Mouse (Mus musculus) heart, adult 8-10 months (tissue): ENCODE measurements around the gene Runx2. TPM values are rescaled to one million over a fixed set of nuclear protein-coding genes. Genes with fewer than 3 reads are reported as not detected.

Experiments used
- DNase-seq: peaks from one replicate; pipeline ENCODE4 v3.0.0; 2022; ENCODE audit warnings: low spot score
- total RNA-seq, 4 experiments: library from RNA; stranded (reverse); gene quantifications; 2 replicates each; pipeline ENCODE4 v1.2.4; 2022

The Runx2 gene
- total RNA-seq, 4 experiments from 2014 or later: 0.12 to 1.2 (median 0.51) TPM

DNA sequence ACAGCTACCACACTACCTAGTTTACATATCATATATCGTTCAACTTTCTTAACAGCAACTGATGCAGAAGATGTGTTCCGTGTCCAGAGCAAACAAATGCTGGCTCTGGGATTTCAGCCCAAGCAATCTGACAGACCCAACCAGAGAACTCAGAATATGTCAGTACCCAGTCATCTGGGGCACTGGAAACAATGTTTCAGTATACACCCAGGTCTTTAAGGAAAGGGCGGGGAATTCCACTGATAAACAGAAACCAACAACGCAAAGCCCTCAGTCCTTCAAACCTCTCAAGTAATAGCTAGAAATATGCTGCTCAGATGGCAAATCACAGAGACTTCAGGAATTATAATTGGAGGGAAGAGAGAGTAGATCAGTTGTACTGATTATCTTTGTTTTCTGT is 100.5 kb downstream of the Runx2 start:
- DNase-seq: no peak

DNA sequence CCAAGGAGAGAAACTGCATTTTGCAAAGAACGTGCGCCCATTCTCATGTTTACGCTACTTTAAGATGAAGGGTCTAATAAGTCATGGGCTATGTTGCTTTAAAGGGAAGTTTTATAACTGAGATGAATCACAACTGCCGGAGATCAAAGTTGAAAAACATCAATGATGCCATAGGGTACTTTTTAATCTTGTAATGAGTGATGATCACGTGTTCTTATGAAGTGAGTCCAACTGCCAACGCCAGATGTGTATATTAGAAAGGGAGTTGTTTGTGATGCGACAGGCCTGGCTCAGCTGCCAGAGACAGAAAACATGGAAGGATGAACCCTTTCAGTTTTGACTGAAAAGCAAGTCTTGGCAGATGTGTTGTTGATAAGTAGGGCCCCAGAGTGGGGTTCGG is 101.2 kb downstream of the Runx2 start:
- DNase-seq: no peak

- DNase-seq: peak; percentile 80
Observed at GRCm38 (mm10) chr17:44709516-44710252, 104.9 kb downstream of the Runx2 start.

DNA sequence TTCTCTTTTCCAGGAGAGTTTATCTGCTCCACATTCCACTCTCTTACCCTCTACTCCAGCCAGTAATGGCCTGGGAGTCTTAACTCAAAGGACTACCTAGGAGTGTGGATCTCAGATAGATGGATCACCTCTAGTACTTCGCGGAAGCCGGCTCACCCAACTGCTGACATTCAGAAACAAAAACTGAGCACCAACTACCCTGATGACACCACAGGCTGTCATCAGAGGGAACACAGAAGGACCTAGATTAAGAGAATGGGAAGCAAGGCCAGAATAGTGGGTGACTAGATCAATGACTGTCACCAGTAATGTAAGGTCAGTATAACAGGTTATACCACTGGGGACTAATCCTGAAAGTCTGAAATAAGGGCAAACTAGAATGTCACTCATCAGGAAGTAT is 106.6 kb downstream of the Runx2 start:
- DNase-seq: no peak

DNA sequence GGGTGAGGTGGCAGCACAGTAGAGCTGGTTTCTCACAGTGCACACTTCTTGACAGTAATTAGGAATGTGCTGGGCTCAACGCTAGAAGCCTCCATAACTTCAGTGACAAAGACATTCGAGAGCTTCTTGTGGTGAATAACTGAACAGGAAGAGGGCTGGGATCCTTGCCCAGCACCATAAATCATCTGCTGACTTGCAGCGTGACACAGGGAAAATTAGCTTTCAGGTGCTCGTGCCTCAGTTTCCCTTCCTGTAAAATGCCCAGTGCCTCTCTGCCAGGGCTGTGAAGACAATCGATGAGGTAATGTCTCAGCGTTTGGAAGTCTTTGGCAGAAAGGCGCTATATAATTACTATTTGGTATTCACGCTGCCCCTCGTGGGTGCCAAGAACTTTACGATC is 108.1 kb downstream of the Runx2 start:
- DNase-seq: no peak

DNA sequence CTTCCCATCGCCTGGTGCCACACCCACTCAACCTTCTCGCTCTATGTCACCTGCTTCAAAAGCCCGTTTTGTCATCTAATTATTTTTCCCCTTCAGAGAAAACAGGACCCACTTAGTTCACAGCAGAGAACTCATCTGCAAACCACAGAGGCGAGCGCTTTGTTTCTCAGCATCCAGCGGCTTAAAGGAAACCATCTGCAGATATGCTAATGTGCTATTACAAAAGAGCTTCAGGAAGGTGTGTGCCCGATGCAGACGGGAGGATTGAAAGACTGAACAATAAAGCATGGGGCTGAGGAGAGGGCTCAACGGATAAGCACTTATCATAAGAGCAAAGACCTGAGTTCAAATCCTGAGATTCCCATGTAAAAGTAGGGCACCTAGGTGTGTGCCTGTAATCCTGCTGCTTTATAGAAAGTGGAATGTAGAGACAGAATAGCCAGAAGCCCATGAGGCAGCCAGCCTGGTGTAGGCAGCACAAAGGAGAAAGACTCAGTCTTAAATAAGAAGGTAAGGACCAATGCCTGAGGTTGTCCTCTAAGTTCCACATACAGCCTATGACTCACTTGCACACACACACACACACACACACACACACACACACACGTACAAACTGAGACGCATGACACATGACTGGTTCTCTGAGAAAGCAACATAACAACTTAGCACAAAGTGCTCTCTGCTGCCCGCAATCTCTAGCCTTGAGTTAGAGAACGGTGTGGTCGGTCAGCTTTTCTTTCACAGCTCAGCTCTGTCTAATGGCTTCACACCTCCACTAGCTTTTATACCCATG is 111.9 kb downstream of the Runx2 start:
- no peak for DNase-seq

DNA sequence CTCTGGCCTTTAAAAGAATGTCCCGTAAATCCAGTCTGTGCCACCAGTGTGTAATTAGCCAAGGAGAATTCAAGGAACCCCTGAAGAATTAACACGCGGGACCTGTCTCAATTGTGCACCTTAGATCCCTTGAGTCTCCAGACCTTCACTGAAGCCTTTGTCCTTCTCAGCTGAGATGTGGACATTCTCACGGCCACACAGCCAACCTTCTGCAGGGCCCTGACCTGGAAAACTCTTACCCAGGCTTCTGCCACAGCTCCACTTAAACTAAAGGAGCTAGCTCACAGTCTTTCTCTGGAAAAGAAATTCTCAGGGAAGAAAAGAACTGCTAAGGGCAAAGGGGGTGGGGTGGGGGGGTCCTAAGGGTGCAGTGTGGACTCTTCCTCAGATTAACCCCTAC is 113.1 kb downstream of the Runx2 start:
- no peak for DNase-seq

- DNase-seq: no peak
Observed at GRCm38 (mm10) chr17:44700326-44700725, 114.3 kb downstream of the Runx2 start.

DNA sequence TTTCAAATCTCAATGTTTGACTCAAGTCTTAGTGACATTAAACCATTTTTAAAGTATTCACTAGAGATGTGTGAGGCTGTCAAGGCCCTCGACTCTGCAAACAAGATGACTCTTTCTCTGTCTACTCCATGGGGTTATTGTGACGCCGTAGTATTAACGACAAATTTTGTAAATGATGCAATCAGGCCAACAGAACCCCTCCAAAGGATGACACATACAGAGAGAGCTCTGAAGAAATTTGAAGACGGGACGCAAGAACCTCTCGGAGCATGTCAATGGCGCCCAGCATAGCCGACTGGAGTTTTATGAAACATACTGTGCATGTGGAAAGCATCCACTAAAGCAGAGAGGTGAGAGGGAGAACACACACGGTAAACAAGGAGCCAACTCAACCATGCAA is 117.5 kb downstream of the Runx2 start:
- DNase-seq: no peak

DNA sequence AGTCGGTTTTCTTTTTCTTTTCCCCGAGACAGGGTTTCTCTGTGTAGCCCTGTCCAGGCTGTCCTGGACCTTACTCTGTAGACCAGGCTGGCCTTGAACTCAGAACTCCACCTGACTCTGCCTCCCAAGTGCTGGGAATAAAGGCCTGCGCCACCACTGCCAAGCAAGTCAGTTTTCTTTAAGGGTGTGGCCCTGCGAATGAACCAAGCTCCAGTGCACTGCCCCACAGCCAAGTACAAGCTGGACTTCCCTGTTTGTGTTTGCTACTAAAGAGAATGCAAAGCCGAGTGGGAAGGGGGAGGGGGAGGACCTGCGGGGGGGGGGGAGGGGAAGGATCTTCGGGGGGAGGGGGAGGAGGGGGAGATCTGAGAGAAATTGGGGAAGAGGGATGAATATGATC is 121.0 kb downstream of the Runx2 start:
- no peak for DNase-seq

DNA sequence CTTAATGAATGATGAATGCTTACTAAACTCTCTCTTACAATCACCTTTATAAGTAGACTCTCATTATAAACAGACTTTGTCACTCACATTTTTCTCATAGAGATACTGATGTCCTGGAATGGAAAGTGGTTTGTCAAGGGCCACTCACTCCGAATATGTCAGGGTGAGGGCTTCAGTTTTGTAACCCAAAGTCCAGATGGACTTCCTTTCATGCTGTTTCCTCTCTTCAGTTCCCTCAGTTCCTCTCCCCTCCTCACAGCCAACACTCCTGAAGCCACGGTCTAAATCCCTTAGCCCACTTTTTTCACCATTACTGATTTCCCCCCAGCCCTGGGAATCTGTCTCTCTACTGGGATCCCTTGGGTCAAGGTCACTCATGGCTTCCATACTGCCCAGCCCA is 123.1 kb downstream of the Runx2 start:
- no peak for DNase-seq

- no peak for DNase-seq
Observed at GRCm38 (mm10) chr17:44690410-44691035, 124.1 kb downstream of the Runx2 start.

DNA sequence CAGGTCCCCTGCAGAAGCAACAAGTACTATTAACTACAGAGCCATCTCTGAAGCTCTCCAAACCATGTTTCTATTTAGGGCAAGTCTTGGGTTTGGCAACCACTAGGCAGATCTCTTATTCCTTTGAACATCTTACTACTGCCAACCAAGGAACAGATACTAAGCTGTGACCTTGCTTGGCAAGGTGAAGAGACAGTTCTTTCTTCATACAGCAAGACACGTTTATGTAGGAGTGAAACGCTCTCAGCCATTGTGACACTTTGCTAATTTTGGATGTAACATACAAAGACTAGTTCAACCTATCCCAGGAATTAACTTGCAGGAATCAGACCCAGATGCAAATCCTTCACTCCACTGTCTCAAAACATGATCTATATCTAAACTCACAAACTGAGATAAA is 126.3 kb downstream of the Runx2 start:
- DNase-seq: no peak

DNA sequence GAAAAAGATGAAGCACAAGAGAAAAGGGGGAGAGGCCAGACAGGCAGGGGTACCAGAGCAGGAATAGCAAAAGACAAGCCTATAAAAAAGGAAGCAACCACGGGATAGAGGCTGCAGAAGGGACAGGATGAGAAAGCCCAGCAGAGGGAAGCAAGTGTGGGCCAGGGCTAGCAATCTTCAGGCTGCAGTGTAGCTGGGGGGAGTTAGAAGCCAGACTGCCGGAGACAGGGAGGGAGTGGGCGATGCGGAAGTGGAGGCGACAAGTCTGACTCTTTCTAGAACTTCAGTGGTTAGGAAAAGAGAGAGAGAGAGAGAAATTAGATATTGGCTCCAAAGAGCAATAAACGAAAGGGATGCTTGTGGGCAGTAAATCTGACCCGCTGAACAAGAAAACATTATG is 129.1 kb downstream of the Runx2 start:
- DNase-seq: no peak

DNA sequence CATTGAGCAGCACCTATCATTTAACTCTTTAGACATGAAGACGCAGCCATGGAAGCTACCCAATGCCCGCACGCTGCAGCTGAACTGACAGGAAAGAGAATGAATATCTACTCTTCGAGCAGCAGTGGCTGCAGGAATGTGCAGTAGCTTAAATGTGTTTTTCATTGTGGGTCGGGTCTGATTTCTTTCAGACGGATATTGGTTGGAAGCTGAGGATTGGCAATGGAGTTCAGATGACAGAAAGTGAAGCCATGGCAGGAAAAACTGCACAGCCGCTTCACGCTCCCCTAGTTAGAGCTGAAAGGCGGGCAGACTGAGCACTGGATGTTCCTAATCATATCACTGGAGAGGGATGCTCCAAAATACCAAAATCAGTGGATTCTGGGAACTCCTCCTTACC is 131.6 kb downstream of the Runx2 start:
- no peak for DNase-seq

DNA sequence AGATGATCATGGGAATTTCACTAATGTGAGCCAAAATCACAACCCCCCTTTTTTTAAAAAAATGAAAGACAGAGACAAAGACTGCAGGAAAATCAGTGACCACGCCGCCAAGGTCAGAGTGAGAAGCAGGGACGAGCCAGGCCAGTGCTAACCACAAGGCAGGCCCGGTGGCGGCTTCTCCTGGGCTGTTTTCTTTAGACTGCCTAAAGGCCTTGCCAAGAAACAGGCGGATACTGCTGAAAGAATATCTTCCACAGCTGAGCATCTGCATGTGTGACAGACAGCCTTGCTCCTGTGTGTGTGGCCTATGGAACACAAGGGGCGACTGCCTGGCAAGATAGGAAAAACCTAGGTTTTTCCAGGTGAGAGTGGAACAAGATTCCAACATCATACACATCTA is 136.8 kb downstream of the Runx2 start:
- peak; percentile 24 for DNase-seq

DNA sequence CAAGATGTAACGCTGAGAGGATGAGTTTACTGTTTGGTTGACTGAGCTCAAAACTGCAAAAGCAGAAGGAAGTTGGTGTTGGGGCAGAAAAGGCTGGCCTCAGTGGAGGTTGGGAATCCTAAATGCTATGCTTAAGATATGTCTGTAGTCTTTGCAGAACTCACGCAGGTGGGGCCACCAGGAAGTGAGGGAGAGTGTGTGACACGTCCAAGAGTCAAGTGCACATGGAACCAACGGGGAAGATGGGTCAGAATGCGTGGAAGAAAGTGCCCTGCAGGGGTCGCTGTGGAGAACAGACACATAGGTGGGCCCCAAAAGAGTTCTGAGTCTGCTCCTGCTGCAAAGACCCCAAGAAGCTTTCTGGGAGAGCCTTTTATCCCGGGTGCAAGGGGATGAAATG is 141.8 kb downstream of the Runx2 start:
- DNase-seq: no peak

- peak; percentile 9 for DNase-seq
Observed at GRCm38 (mm10) chr17:44671946-44672692, 142.5 kb downstream of the Runx2 start.

DNA sequence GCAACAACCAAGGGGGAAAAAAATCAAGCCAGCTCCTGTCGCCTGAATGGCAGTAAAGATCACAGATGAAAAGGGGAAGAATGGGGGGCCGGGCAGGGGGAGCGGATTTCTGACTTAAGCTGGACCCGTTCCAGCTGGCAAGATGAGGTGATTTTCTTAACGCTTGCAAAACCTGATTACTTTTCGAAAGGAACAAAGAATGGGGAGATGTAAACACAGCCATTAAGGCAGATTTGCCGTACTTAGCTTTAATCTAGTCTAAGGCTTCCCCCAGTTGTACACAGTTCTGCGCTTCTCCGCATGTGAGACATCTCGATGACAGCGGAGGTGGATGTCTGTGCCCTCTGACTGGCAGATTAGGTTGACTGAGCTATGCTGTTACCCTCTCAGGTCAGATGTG is 144.6 kb downstream of the Runx2 start:
- no peak for DNase-seq

DNA sequence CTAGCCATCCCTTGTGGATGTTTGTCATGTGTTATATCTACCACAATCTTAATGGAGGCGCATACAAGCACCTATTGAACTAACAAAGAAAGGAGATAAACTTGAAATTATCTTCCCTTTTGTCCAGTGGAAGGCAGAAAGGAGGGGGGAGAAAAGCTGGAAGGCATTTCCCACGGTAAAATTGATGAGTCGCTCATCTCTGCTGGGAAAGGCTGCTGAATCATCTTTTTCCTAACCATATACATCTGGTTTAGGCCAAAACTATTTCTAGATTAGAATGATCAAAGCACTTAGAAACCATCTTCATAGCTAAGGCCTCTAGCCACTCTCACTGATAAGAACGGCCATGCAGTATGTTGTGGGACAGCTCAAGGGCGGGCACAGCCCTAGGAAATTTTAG is 147.3 kb downstream of the Runx2 start:
- DNase-seq: no peak

DNA sequence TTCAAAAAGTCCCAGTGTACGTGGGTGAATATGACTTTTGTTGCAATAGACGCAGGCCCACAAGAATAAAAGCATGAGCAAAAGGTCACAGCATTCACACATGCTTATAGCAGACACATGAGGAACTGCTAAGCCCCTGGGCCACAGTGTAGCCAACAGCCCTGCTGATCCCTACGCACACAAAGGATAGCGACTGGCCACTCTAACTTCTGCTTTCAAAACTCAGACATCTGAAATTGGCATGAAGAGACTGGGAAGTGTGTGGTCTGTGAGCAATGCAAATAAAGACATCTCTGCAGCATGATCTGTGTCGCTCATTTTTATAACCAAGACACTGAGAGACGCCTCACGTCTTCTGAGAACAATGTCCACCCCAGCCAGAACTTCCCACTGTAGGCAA is 150.7 kb downstream of the Runx2 start:
- no peak for DNase-seq

DNA sequence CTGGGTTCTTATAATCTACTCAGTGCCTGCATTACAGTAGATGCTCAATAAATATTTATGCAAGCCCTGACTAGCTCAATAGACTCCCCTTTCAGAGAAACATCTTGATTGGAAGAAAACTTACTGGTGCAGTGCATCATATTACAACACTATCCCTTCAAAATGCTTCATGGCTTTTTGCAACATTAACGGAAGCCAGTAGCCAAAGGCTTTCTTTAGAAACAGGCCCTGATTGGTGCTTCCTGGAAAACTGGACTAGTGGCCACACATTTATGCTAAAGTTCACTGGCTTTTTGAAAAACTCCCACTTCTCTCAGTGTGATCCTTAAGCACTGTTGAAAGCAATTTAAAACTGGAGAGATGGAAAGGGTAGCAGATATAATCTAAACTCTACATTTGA is 151.4 kb downstream of the Runx2 start:
- DNase-seq: no peak
